Mouse (Mus musculus) MEL (cell line): ENCODE measurements around the gene Sdhc.

Source experiments
- CTCF ChIP-seq, 3 experiments: IDR thresholded peaks in 2 of 3; conservative IDR thresholded peaks in 1 of 3; 2 replicates each; pipeline ENCODE4 v1.5.1; 2011 to 2012; ENCODE audit warnings: low read length in 3 of 3, low read depth in 2 of 3, mild to moderate bottlenecking in 2 of 3, improper control_type of control experiment in 1 of 3, inconsistent platforms in 1 of 3, mixed read lengths in 1 of 3, moderate library complexity in 1 of 3; ENCODE audit not compliant: control insufficient read depth in 1 of 3, insufficient read depth in 1 of 3, poor library complexity in 1 of 3, severe bottlenecking in 1 of 3
- EP300 ChIP-seq, 2 experiments: IDR thresholded peaks; 2 replicates each; pipeline ENCODE4 v1.6.1; 2011; ENCODE audit warnings: improper control_type of control experiment in 2 of 2, low read length in 2 of 2, low read depth in 1 of 2, mild to moderate bottlenecking in 1 of 2
- MEF2A ChIP-seq: IDR thresholded peaks from 2 replicates; pipeline ENCODE4 v1.6.1; 2014; ENCODE audit warnings: low read depth, mild to moderate bottlenecking, inconsistent platforms, low read length, improper control_type of control experiment; ENCODE audit not compliant: poor library complexity, insufficient replicate concordance, severe bottlenecking; ENCODE audit errors: extremely low read depth
- MYC ChIP-seq: IDR thresholded peaks from 2 replicates; pipeline ENCODE4 v1.6.1; 2011; ENCODE audit warnings: low read depth, mild to moderate bottlenecking, low read length, improper control_type of control experiment, moderate library complexity
- TBP ChIP-seq: IDR thresholded peaks from 2 replicates; pipeline ENCODE4 v1.8.0; 2011; ENCODE audit warnings: low read depth, low read length, improper control_type of control experiment
- TCF12 ChIP-seq: IDR thresholded peaks from 2 replicates; pipeline ENCODE4 v1.6.1; 2014; ENCODE audit warnings: low read depth, mild to moderate bottlenecking, inconsistent platforms, low read length, improper control_type of control experiment, moderate library complexity
- USF1 ChIP-seq: IDR thresholded peaks from 2 replicates; pipeline ENCODE4 v1.6.1; 2014; ENCODE audit warnings: low read depth, mild to moderate bottlenecking, inconsistent platforms, low read length, improper control_type of control experiment, moderate library complexity

DNA sequence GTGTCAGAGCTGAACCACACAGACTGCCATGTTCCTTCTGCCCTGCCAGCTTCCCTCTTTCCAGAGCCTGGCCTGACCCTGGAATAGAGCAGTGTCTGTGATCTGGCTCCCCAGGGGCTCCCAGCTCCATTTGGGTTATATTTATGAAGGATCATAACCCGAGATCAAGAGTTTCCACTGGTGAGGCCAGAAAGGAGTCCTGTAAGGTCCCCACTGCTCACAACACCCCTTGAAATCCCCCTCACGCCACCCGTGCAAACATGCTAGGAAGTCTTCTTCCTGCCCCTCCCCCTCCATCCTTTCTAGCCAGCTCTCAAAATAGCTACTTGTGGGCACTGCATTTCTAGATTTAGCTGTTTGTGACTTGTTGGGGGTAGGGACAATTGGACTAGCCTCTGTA is 33.2 kb upstream of the Sdhc start:
- no peak for TF ChIP-seq CTCF (IDR thresholded peaks at IDR 0.05 in 2 of 3, conservative IDR thresholded peaks at IDR 0.05 in 1 of 3; ENCODE audit: control insufficient read depth in 1 of 3, insufficient read depth in 1 of 3, low read depth in 2 of 3, low read length in 3 of 3, poor library complexity in 1 of 3, severe bottlenecking in 1 of 3)
- TF ChIP-seq EP300 (IDR thresholded peaks at IDR 0.05; ENCODE audit: low read depth in 1 of 2, low read length in 2 of 2), result no peak
- TF ChIP-seq MEF2A, result no peak
- no peak for TF ChIP-seq TBP
- no peak for TF ChIP-seq USF1
- no peak for TF ChIP-seq MYC
- TF ChIP-seq TCF12, result no peak
